Mouse (Mus musculus) spleen, adult 2 months (tissue): ENCODE measurements at regions not wholly inside any gene's neighbourhood (a gene's known extent, or its start where the extent isn't known, plus 50 kb on each side); places are given as distances from the start of the nearest gene placed in this dataset.

ENCODE experiments used
- DNase-seq, 2 experiments: peaks; one replicate each; pipeline versions ENCODE4 v3.0.0 to v3.0.0-alpha.2; 2012 to 2021; ENCODE audit warnings: low spot score in 2 of 2, low read depth in 1 of 2
- H3K27ac ChIP-seq: fragments of 200-500 bp; 2 replicates; pipeline ENCODE4 v1.5.1; 2012; ENCODE audit warnings: low read length, inconsistent platforms; ENCODE audit not compliant: insufficient read depth
- H3K27me3 ChIP-seq: fragments of 200-500 bp; 2 replicates; pipeline ENCODE4 v1.6.1; 2012; ENCODE audit warnings: mild to moderate bottlenecking, moderate library complexity, low read length, inconsistent platforms; ENCODE audit not compliant: control insufficient read depth, insufficient read depth
- H3K36me3 ChIP-seq: fragments of 200-500 bp; 2 replicates; pipeline ENCODE4 v1.6.1; 2012; ENCODE audit warnings: mild to moderate bottlenecking, low read length, inconsistent platforms; ENCODE audit not compliant: control insufficient read depth, insufficient read depth
- H3K4me1 ChIP-seq: fragments of 200-500 bp; 2 replicates; pipeline ENCODE4 v1.6.1; 2011; ENCODE audit warnings: inconsistent platforms; ENCODE audit not compliant: control insufficient read depth, insufficient read depth, insufficient read length
- H3K4me3 ChIP-seq: fragments of 200-500 bp; 2 replicates; pipeline ENCODE4 v1.5.1; 2011; ENCODE audit warnings: mild to moderate bottlenecking, inconsistent platforms; ENCODE audit not compliant: insufficient read depth, insufficient read length; ENCODE audit errors: extremely low read depth
- CTCF ChIP-seq: fragments of 200-500 bp; IDR thresholded peaks from 2 replicates; pipeline ENCODE4 v1.5.1; 2011; ENCODE audit warnings: mild to moderate bottlenecking, inconsistent platforms; ENCODE audit not compliant: insufficient read depth, insufficient read length, insufficient replicate concordance; ENCODE audit errors: extremely low read depth
- POLR2A ChIP-seq: fragments of 200-500 bp; IDR thresholded peaks from 2 replicates; pipeline ENCODE4 v1.6.1; 2011; ENCODE audit warnings: low read depth, low read length, inconsistent platforms
- WGBS: fragments of 180-500 bp; shearing (Covaris S2); methylation state at CpG from one replicate; pipeline ENCODE4 v1.1.7; 2018; 5-methylcytosine and 5-hydroxymethylcytosine counted together

GRCm38 (mm10) chr7:130059684-130060607 lies 460.2 kb downstream of the Ate1 start:
- TF ChIP-seq POLR2A (no peak), CTCF (no peak)
- Histone ChIP-seq H3K4me1 (no peaks in the 10 kb centered on the region), H3K36me3 (no peaks in the 10 kb centered on the region), H3K27ac (no peak overlapping the region), H3K4me3 (no peak overlapping the region), H3K27me3 (no peaks in the 10 kb centered on the region)
- no peak for DNase-seq
- WGBS: 86% methylated on average over 15 of the region's 15 CpGs

GRCm38 (mm10) chr7:130064500-130064899 lies 455.7 kb downstream of the Ate1 start:
- H3K4me1 ChIP-seq: no peaks in the 10 kb centered on the region
- no peak overlapping the region for H3K4me3 ChIP-seq
- H3K27ac ChIP-seq: no peak overlapping the region
- no peaks in the 10 kb centered on the region for H3K27me3 ChIP-seq
- 76% methylated on average over 7 of the region's 7 CpGs for whole genome bisulfite sequencing
- no peak for DNase-seq
- no peaks in the 10 kb centered on the region for H3K36me3 ChIP-seq
- TF ChIP-seq POLR2A (no peak), CTCF (no peak)

- WGBS: 54% methylated on average over 3 of the region's 3 CpGs
- Histone ChIP-seq H3K36me3 (no peaks in the 10 kb centered on the region), H3K27ac (no peak overlapping the region), H3K27me3 (no peaks in the 10 kb centered on the region), H3K4me3 (no peak overlapping the region), H3K4me1 (no peaks in the 10 kb centered on the region)
- no peak for DNase-seq
- TF ChIP-seq POLR2A (no peak), CTCF (no peak)
These were observed 451.9 kb downstream of the Ate1 start for GRCm38 (mm10) chr7:130068316-130068715.

GRCm38 (mm10) chr7:130073388-130073787 lies 446.8 kb downstream of the Ate1 start:
- 78% methylated on average over 11 of the region's 11 CpGs for WGBS
- H3K4me1 ChIP-seq: no peaks in the 10 kb centered on the region
- H3K36me3 ChIP-seq: no peaks in the 10 kb centered on the region
- DNase-seq: no peak
- TF ChIP-seq POLR2A: no peak
- no peak for TF ChIP-seq CTCF
- H3K27me3 ChIP-seq: no peaks in the 10 kb centered on the region
- no peak overlapping the region for H3K4me3 ChIP-seq
- H3K27ac ChIP-seq: no peak overlapping the region

- TF ChIP-seq CTCF (no peak), POLR2A (no peak)
- WGBS: 39% methylated on average over 27 of the region's 27 CpGs
- Histone ChIP-seq H3K36me3 (no peaks in the 10 kb centered on the region), H3K27me3 (no peaks in the 10 kb centered on the region; the same call in 1 of the 2 replicates), H3K4me3 (no peak overlapping the region), H3K4me1 (no peaks in the 10 kb centered on the region), H3K27ac (no peak overlapping the region)
- DNase-seq: no peak
These were observed 446.0 kb downstream of the Ate1 start for GRCm38 (mm10) chr7:130073890-130074819.

GRCm38 (mm10) chr7:130082662-130083061 lies 437.5 kb downstream of the Ate1 start:
- Histone ChIP-seq H3K36me3 (no peaks in the 10 kb centered on the region), H3K4me1 (no peaks in the 10 kb centered on the region), H3K4me3 (no peak overlapping the region), H3K27ac (no peak overlapping the region), H3K27me3 (no peaks in the 10 kb centered on the region; the same call in 1 of the 2 replicates)
- no peak for DNase-seq
- 89% methylated on average over 4 of the region's 4 CpGs for WGBS
- TF ChIP-seq CTCF: no peak
- TF ChIP-seq POLR2A: no peak
